Mouse (Mus musculus) lung, postnatal 0 days (tissue): ENCODE measurements at regions not wholly inside any gene's neighbourhood (a gene's known extent, or its start where the extent isn't known, plus 50 kb on each side); places are given as distances from the start of the nearest gene placed in this dataset.

ENCODE experiments used
- ATAC-seq: fragments of 200-750 bp; cut with Nextera tagmentation; 2 replicates; pipeline ENCODE4 v1.8.0; 2017; ENCODE audit warnings: moderate library complexity
- DNase-seq: peaks from one replicate; pipeline ENCODE4 v3.0.0-alpha.2; 2016; ENCODE audit warnings: low spot score
- H3K27ac ChIP-seq: fragments of 300-500 bp; sonication (generic); 2 replicates; pipeline ENCODE4 v1.5.1; 2014; ENCODE audit warnings: antibody characterized with exemption, mild to moderate bottlenecking, low read length, mixed read lengths
- H3K27me3 ChIP-seq: fragments of 300-500 bp; sonication (generic); replicated peaks from 2 replicates; pipeline ENCODE4 v1.6.1; 2014; ENCODE audit warnings: low read length, mixed read lengths; ENCODE audit not compliant: insufficient read depth
- H3K36me3 ChIP-seq: fragments of 300-500 bp; sonication (generic); 2 replicates; pipeline ENCODE4 v1.6.1; 2014; ENCODE audit warnings: low read length, mixed read lengths; ENCODE audit not compliant: insufficient read depth
- H3K4me1 ChIP-seq: fragments of 300-500 bp; sonication (generic); 2 replicates; pipeline ENCODE4 v1.6.1; 2014; ENCODE audit warnings: antibody characterized with exemption, low read depth, low read length, mixed read lengths; ENCODE audit not compliant: insufficient read depth
- H3K4me2 ChIP-seq: fragments of 300-500 bp; sonication (generic); replicated peaks from 2 replicates; pipeline ENCODE4 v1.6.1; 2014; ENCODE audit warnings: low read depth, mild to moderate bottlenecking, low read length, moderate library complexity, mixed read lengths
- H3K4me3 ChIP-seq: fragments of 300-500 bp; sonication (generic); 2 replicates; pipeline ENCODE4 v1.5.1; 2014; ENCODE audit warnings: low read depth, low read length
- H3K9ac ChIP-seq: fragments of 300-500 bp; sonication (generic); replicated peaks from 2 replicates; pipeline ENCODE4 v1.6.1; 2014; ENCODE audit warnings: low read depth, mild to moderate bottlenecking
- H3K9me3 ChIP-seq: fragments of 300-500 bp; sonication (generic); 2 replicates; pipeline ENCODE4 v1.6.1; 2016; ENCODE audit warnings: low read length, mixed read lengths
- CTCF ChIP-seq: IDR thresholded peaks from 2 replicates; pipeline ENCODE4 v1.5.1; 2016; ENCODE audit warnings: antibody characterized with exemption, mild to moderate bottlenecking
- EP300 ChIP-seq: IDR thresholded peaks from 2 replicates; pipeline ENCODE4 v1.6.1; 2016; ENCODE audit warnings: antibody characterized with exemption, mild to moderate bottlenecking, control low read depth
- WGBS: fragments of 180-500 bp; shearing (Covaris S2); extraction: QIAGEN DNeasy Blood & Tissue Kit; methylation state at CpG from one replicate; pipeline ENCODE4 v1.1.7; 2014; 5-methylcytosine and 5-hydroxymethylcytosine counted together

DNA sequence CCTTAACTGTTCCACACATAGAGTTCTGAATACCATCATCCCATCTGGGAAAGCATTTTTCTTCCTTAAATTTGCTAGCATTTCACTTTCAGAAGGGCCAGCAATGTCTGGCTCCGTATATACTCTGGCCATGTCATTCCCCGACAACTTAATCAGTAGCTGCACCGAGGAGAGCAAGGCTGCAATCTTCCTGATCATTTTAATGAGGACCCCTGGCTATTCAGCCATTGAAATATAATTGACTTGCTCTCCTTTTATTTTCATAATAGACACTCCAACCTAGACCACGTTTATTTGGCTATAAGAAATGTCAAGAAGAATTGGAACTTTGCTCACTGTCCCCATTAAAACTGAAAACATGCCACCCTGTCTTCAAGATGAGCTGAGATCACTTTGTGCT is 153.6 kb downstream of the Prdm13 start:
- H3K36me3 ChIP-seq, result no peaks in the 10 kb centered on the region
- DNase-seq (no peak), ATAC-seq (no peak)
- H3K4me3 ChIP-seq, result no peak overlapping the region
- H3K4me2 ChIP-seq, result no peak overlapping the region
- no peak overlapping the region for H3K27ac ChIP-seq
- H3K4me1 ChIP-seq, result no peaks in the 10 kb centered on the region
- no peaks in the 10 kb centered on the region for H3K9me3 ChIP-seq
- H3K9ac ChIP-seq, result no peak overlapping the region
- 73% methylated on average over 4 of the region's 4 CpGs for WGBS
- no peaks in the 10 kb centered on the region for H3K27me3 ChIP-seq
- TF ChIP-seq CTCF (no peak), EP300 (no peak)
